Mouse (Mus musculus): ENCODE measurements around the gene Capzb.

DNA sequence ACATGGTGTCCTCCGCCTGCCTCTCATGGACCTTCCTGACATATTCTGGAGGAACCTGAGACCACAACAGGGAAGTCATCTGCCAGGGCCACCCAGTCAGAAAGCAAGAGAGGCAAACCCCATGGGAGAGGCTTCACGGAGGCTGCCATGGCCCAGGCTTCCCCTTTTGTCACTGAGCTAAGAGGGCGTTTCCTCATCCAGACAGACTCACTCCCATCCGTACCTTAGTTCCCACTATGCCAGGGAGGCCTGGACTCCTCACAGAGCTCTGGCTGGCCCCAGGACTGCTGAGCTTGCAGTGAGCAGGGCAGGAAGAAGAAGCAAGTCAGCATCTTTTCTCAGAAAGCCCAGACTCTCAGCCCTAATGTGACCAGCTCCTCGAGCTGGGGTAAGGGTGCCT lies 115.2 kb downstream of the Capzb start:
- no peak for TF ChIP-seq NELFE (IDR thresholded peaks at IDR 0.05; ENCODE audit: low read depth, low read length)
- TF ChIP-seq CTCF (IDR thresholded peaks at IDR 0.05 in 2 of 3, conservative IDR thresholded peaks at IDR 0.05 in 1 of 3; ENCODE audit: control insufficient read depth in 1 of 3, insufficient read depth in 1 of 3, low read depth in 2 of 3, low read length in 3 of 3, poor library complexity in 1 of 3, severe bottlenecking in 1 of 3): no peak
- no peak for TF ChIP-seq USF1 (IDR thresholded peaks at IDR 0.05; ENCODE audit: low read depth, low read length)
- no peak for TF ChIP-seq GATA1 (IDR thresholded peaks at IDR 0.05; ENCODE audit: low read depth, low read length)
- TF ChIP-seq POLR2A (IDR thresholded peaks at IDR 0.05; ENCODE audit: control insufficient read depth in 1 of 2, insufficient read depth in 1 of 2, low read depth in 1 of 2, low read length in 2 of 2, poor library complexity in 1 of 2): no peak
- TF ChIP-seq CHD2 (IDR thresholded peaks at IDR 0.05; ENCODE audit: low read length): no peak
- TF ChIP-seq ZMIZ1 (IDR thresholded peaks at IDR 0.05; ENCODE audit: low read depth, low read length): no peak
- no peak for TF ChIP-seq CHD1 (IDR thresholded peaks at IDR 0.05; ENCODE audit: low read depth, low read length)
